Mouse (Mus musculus): ENCODE results near the gene A630073D07Rik. TPM values are rescaled to one million over a fixed set of nuclear protein-coding genes. Genes with fewer than 3 reads are reported as not detected.
"Not testable (repeated sequence)": the region's sequence is repeated elsewhere in the genome, so short reads cannot be mapped to it uniquely, and the experiment has no call there.

The A630073D07Rik gene
- polyA plus RNA-seq (2015; fragmentation: Nextera tagmentation; extraction: Ambion mirVana), result not detected in 2 replicates

DNA sequence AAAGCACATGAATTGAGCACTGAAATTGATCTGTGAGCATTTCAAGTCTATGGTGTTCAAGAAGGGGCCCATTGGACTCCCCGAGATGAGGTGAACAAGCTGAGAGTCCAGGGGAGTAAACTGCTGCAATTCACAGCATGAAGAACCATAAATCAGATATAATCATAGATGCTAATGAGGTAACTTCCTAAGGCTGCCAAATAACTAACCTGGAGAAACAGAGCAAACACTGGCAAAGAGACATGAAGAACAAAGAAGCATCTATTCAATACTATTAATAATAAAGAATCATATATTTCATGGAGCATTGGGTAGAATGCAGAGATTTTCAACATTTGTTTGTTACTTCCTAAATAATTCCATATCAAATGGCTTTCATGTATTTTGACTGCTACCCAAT, at the start of gene A630073D07Rik:
TSS of gene A630073D07Rik (minus strand) at position 101 of the 400 bp plus-strand sequence.
- no peak within 1 kb of the TSS for H3K9ac ChIP-seq (replicated peaks)
- H3K27ac ChIP-seq (ENCODE audit: low read depth), result no peak within 1 kb of the TSS
- H3K27me3 ChIP-seq (ENCODE audit: insufficient read depth, low read length), result no peaks in the 10 kb centered on the region
- no peaks in the 10 kb centered on the region for H3K9me3 ChIP-seq (ENCODE audit: low read length)
- DNase-seq, result no peak
- no peak for ATAC-seq
- H3K4me3 ChIP-seq (ENCODE audit: low read depth, low read length), result no peak within 1 kb of the TSS
- 65% methylated on average over 1 of the region's 1 CpGs for WGBS (ENCODE audit: insufficient replicate concordance)
- TF ChIP-seq CTCF (IDR thresholded peaks at IDR 0.05; ENCODE audit: low read depth), result no peak
- no peak for TF ChIP-seq EP300 (IDR thresholded peaks at IDR 0.05; ENCODE audit: low read depth)
- H3K4me2 ChIP-seq (ENCODE audit: low read depth, low read length), result no peak within 1 kb of the TSS
- H3K36me3 ChIP-seq (replicated peaks; ENCODE audit: insufficient read depth, low read length), result no peaks in the 10 kb centered on the region
- no peaks in the 10 kb centered on the region for H3K4me1 ChIP-seq (ENCODE audit: insufficient read depth)

DNA sequence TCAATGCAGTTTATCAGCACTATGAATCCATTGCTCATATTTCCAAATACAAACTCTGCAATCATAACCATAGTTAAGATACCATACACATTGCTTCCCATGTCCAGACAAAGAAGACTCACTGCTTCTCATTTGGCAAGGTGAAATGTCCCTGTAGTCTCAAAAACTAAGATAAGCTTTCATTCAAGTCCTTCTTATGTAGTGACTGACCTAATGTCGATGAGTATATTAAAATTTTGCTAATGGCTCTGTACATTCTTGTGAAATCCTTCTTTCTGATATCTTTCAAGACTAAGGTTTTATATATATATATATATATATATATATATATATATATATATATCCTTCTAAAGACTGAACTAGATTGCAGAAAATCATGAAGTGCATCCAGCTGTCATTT, 49.6 kb upstream of the A630073D07Rik start, which contains the start of gene Tas2r121:
TSS of gene Tas2r121 (minus strand) at position 101 of the 400 bp plus-strand sequence.
- Histone ChIP-seq H3K4me3 (ENCODE audit: low read depth, low read length) (no peak within 1 kb of the TSS), H3K4me1 (ENCODE audit: insufficient read depth) (no peaks in the 10 kb centered on the region), H3K27ac (ENCODE audit: low read depth) (no peak within 1 kb of the TSS), H3K36me3 (replicated peaks; ENCODE audit: insufficient read depth, low read length) (no peaks in the 10 kb centered on the region), H3K27me3 (ENCODE audit: insufficient read depth, low read length) (no peaks in the 10 kb centered on the region), H3K4me2 (ENCODE audit: low read depth, low read length) (no peak within 1 kb of the TSS), H3K9me3 (ENCODE audit: low read length) (no peaks in the 10 kb centered on the region), H3K9ac (replicated peaks) (no peak within 1 kb of the TSS)
- 64% methylated on average over 1 of the region's 1 CpGs for WGBS (ENCODE audit: insufficient replicate concordance)
- ATAC-seq (no peak), DNase-seq (no peak)
- TF ChIP-seq EP300 (IDR thresholded peaks at IDR 0.05; ENCODE audit: low read depth) (no peak), CTCF (IDR thresholded peaks at IDR 0.05; ENCODE audit: low read depth) (no peak)

DNA sequence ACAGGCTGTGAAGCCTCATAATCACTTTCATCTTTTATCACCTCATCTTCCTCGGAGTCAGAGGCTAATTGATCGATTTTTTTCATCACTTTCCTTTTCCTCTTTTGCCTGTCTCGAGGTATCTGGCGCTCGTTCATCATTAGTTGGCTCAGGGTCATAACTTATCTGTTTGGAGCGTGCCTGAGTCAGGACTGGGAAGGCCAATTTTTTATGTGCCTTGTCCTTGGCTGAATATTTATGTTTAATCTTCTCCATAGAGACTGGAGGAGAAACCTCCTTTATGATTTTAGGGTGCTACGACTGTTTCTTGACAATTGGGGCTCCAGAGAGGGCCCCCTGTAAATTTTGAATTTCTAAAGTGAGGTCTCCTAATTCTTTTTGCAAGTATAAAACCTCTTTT, 40.3 kb upstream of the A630073D07Rik start:
- H3K27ac ChIP-seq (ENCODE audit: low read depth); H3K27me3 ChIP-seq (ENCODE audit: insufficient read depth, low read length); H3K9ac ChIP-seq (replicated peaks); DNase-seq; H3K4me2 ChIP-seq (ENCODE audit: low read depth, low read length); H3K36me3 ChIP-seq (replicated peaks; ENCODE audit: insufficient read depth, low read length); H3K4me1 ChIP-seq (ENCODE audit: insufficient read depth); H3K4me3 ChIP-seq (ENCODE audit: low read depth, low read length); H3K9me3 ChIP-seq (ENCODE audit: low read length); ATAC-seq: not testable (repeated sequence)
- WGBS (ENCODE audit: insufficient replicate concordance), result 74% methylated on average over 7 of the region's 7 CpGs

DNA sequence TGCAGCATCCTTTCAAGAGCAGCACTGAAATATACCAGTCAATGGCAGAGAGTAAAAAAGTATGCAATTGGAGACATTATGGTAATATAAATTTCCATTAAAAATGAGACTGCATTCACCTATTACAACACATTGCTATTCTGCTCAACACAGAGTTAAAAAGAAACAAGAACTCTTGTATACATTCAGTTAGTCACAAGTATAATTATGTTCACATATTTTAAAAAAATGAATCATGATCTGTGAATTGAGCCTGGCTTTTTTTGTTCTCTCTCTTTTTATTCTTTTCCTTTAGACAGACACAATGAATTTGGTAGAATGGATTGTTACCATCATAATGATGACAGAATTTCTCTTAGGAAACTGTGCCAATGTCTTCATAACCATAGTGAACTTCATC, 5.3 kb upstream of the A630073D07Rik start, which contains the start of gene Tas2r120:
TSS of gene Tas2r120 (plus strand) at position 301 of the 400 bp plus-strand sequence.
- no peak for DNase-seq
- Histone ChIP-seq H3K4me2 (ENCODE audit: low read depth, low read length) (no peak within 1 kb of the TSS), H3K9ac (replicated peaks) (no peak within 1 kb of the TSS), H3K36me3 (replicated peaks; ENCODE audit: insufficient read depth, low read length) (no peaks in the 10 kb centered on the region), H3K9me3 (ENCODE audit: low read length) (no peaks in the 10 kb centered on the region), H3K4me1 (ENCODE audit: insufficient read depth) (no peaks in the 10 kb centered on the region), H3K27ac (ENCODE audit: low read depth) (no peak within 1 kb of the TSS), H3K27me3 (ENCODE audit: insufficient read depth, low read length) (no peaks in the 10 kb centered on the region), H3K4me3 (ENCODE audit: low read depth, low read length) (no peak within 1 kb of the TSS)
- no peak for ATAC-seq
- TF ChIP-seq CTCF (IDR thresholded peaks at IDR 0.05; ENCODE audit: low read depth), result no peak
- no peak for TF ChIP-seq EP300 (IDR thresholded peaks at IDR 0.05; ENCODE audit: low read depth)

DNA sequence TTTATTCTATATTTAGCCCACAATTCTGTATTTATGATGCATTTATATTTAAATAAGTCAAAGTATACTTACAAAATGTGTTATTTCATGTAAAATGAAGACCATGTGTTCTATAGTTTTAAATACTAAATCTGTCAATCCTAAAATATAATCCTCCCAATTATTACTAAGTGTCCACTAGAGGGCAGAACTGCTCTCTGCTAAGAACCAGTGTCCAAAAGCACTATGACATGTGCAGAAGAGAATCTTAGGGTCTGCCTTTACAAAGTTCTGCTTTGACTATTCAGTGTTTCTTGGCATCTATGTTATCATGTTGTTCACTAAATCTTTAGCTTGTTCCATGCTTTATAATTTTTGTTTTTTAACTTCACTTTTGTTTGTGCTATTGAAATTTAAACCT, 1.9 kb downstream of the A630073D07Rik start:
- Histone ChIP-seq H3K9me3 (ENCODE audit: low read length) (no peaks in the 10 kb centered on the region), H3K9ac (replicated peaks) (no peak overlapping the region), H3K27me3 (ENCODE audit: insufficient read depth, low read length) (no peaks in the 10 kb centered on the region), H3K27ac (ENCODE audit: low read depth) (no peak overlapping the region), H3K36me3 (replicated peaks; ENCODE audit: insufficient read depth, low read length) (no peaks in the 10 kb centered on the region), H3K4me1 (ENCODE audit: insufficient read depth) (no peaks in the 10 kb centered on the region), H3K4me3 (ENCODE audit: low read depth, low read length) (no peak overlapping the region), H3K4me2 (ENCODE audit: low read depth, low read length) (no peak overlapping the region)
- no peak for DNase-seq
- TF ChIP-seq CTCF (IDR thresholded peaks at IDR 0.05; ENCODE audit: low read depth) (peak; percentile 57), EP300 (IDR thresholded peaks at IDR 0.05; ENCODE audit: low read depth) (no peak)
- no peak for ATAC-seq

DNA sequence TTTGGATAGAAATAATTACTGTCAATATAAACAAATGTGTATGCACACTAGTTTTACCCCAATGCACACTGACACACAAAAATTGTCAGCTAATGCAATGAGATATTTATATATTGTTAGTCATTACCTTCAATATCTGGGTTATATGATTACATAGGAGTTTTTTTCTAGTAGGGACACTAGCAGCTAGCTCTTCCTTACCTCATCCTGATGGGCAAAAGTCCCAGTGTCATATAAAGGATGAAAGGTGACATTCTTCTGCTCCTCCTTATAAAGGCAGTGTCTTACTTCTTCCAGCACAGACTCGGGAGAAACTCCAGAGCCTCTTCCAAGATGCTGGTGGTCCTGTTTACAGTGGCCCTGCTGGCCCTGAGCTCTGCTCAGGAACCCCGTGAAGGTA, 55.7 kb downstream of the A630073D07Rik start, which contains the start of gene Prp2:
TSS of gene Prp2 (plus strand) at position 301 of the 400 bp plus-strand sequence.
- H3K4me3 ChIP-seq (ENCODE audit: low read depth, low read length); H3K27me3 ChIP-seq (ENCODE audit: insufficient read depth, low read length); H3K27ac ChIP-seq (ENCODE audit: low read depth); H3K4me1 ChIP-seq (ENCODE audit: insufficient read depth); H3K4me2 ChIP-seq (ENCODE audit: low read depth, low read length); ATAC-seq; H3K9ac ChIP-seq (replicated peaks); H3K9me3 ChIP-seq (ENCODE audit: low read length); DNase-seq; H3K36me3 ChIP-seq (replicated peaks; ENCODE audit: insufficient read depth, low read length): not testable (repeated sequence)
- 53% methylated on average over 2 of the region's 2 CpGs for WGBS (ENCODE audit: insufficient replicate concordance)

Other genes with a start within 250 kb of the A630073D07Rik start
- gene Prh1, start 81.7 kb downstream of the A630073D07Rik start, polyA plus RNA-seq (2015; fragmentation: Nextera tagmentation; extraction: Ambion mirVana), result not detected in 2 replicates
- gene Prp2, start 55.6 kb downstream of the A630073D07Rik start, polyA plus RNA-seq (2015; fragmentation: Nextera tagmentation; extraction: Ambion mirVana), result not detected in 2 replicates
- not detected in 2 replicates for gene Tas2r120, start 5.4 kb upstream of the A630073D07Rik start, polyA plus RNA-seq (2015; fragmentation: Nextera tagmentation; extraction: Ambion mirVana)
- not detected in 2 replicates for gene Tas2r121, start 49.5 kb upstream of the A630073D07Rik start, polyA plus RNA-seq (2015; fragmentation: Nextera tagmentation; extraction: Ambion mirVana)
- gene Tas2r122, start 60.4 kb upstream of the A630073D07Rik start, polyA plus RNA-seq (2015; fragmentation: Nextera tagmentation; extraction: Ambion mirVana), result not detected in 2 replicates
- not detected in 2 replicates for gene Tas2r115, start 86.5 kb upstream of the A630073D07Rik start, polyA plus RNA-seq (2015; fragmentation: Nextera tagmentation; extraction: Ambion mirVana)
- not detected in 2 replicates for gene Tas2r124, start 103.2 kb upstream of the A630073D07Rik start, polyA plus RNA-seq (2015; fragmentation: Nextera tagmentation; extraction: Ambion mirVana)
- gene Tas2r102, start 110.6 kb upstream of the A630073D07Rik start, polyA plus RNA-seq (2015; fragmentation: Nextera tagmentation; extraction: Ambion mirVana), result not detected in 2 replicates
- not detected in 2 replicates for gene Tas2r136, start 126.6 kb upstream of the A630073D07Rik start, polyA plus RNA-seq (2015; fragmentation: Nextera tagmentation; extraction: Ambion mirVana)
- gene Tas2r117, start 151.3 kb upstream of the A630073D07Rik start, polyA plus RNA-seq (2015; fragmentation: Nextera tagmentation; extraction: Ambion mirVana), result not detected in 2 replicates
- not detected in 2 replicates for gene Tas2r123, start 195.6 kb upstream of the A630073D07Rik start, polyA plus RNA-seq (2015; fragmentation: Nextera tagmentation; extraction: Ambion mirVana)
- not detected in 2 replicates for gene Tas2r116, start 203.9 kb upstream of the A630073D07Rik start, polyA plus RNA-seq (2015; fragmentation: Nextera tagmentation; extraction: Ambion mirVana)
- gene Tas2r110, start 216.5 kb upstream of the A630073D07Rik start, polyA plus RNA-seq (2015; fragmentation: Nextera tagmentation; extraction: Ambion mirVana), result not detected in 2 replicates
- not detected in 2 replicates for gene Tas2r113, start 241.5 kb upstream of the A630073D07Rik start, polyA plus RNA-seq (2015; fragmentation: Nextera tagmentation; extraction: Ambion mirVana)

All from liver, postnatal 0 days (tissue).